Comparison of ENCODE assay signal across 18 mouse cellular contexts in genomic region chr12:73478641-73479040, GRCm38 (mm10).
"Had no signal": no experiment of that assay in that cellular context is flagged by ENCODE, and none has a peak within 500 bp of the region (broad histone marks: within the 10 kb centered on the region; RNA-seq: fewer than 3 reads in every experiment).

No protein-coding gene starts in this region.

- H3K27ac ChIP-seq: liver, embryonic 14.5 days; midbrain, embryonic 12.5 days; midbrain, embryonic 15.5 days; neural tube, embryonic 13.5 days; stomach, embryonic 15.5 days had no signal

- H3K4me1 ChIP-seq: midbrain, embryonic 15.5 days had no signal

- ATAC-seq: liver, postnatal 0 days; lung, postnatal 0 days; midbrain, embryonic 15.5 days had no signal

- H3K4me3 ChIP-seq: limb, embryonic 10.5 days; limb, embryonic 13.5 days; midbrain, embryonic 12.5 days; midbrain, embryonic 15.5 days; neural tube, embryonic 13.5 days; stomach, embryonic 15.5 days had no signal

- DNase-seq: kidney, adult 18-20 months; kidney, adult 9 months; kidney, postnatal 14 days; kidney, postnatal 4 days; layer of hippocampus, adult 9-11 months; liver, postnatal 0 days; lung, embryonic 14.5 days; retina, postnatal 1 day; spleen, adult 18-20 months; thymus, postnatal 25 days had no signal
